In the genomic region with DNA sequence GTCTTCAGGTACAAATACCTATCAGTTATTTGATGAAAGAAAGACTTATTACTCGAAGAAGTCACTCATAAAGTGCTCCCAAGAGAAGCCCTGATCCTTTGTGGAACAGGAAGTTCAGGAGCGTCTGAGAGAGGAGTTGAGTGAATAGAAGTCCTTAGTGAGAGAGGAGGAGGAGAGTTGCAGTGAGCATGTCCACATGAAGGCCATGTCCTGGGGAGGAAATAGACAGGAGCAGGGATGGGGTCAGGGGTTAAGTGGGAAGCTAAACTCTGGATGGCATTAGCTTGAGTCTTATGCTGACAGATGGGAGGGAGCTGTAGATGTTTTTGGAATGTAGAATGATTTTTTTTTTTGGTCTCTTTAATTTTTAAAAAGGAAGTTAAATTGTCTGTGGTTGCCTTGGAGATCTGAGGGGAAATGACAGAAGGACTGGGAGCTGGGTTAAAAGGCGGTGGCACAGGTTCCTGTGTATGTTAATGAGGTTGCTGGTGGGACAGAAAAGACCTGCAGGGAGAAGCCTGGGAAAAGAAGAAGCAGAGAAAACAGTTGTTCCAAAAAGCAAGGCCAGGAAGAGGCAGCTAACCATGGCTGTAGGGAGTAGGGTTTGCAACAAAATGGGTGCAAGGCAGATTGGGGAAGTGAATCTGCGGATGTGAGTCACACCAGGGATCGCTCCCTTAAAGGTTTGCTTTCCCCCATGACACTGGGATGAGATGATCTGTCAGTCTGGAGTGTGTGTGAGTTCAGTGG, we compare ENCODE assay signal across 17 mouse cellular contexts.
DNase-seq lines count a peak whose midpoint lies in the region; ATAC-seq and TF ChIP-seq lines count a peak whose summit lies in the region.
"Had no signal": no experiment of that assay in that cellular context is flagged by ENCODE, and none has a peak within 500 bp of the region (broad histone marks: within the 10 kb centered on the region; RNA-seq: fewer than 3 reads in every experiment).

No protein-coding gene starts in this region.

- H3K79me2 ChIP-seq in liver, adult 2 months (ENCODE audit: control insufficient read depth, insufficient read depth, low read length): no peaks in the 10 kb centered on the region; the same call in 1 of the 2 replicates

- no peak for ATAC-seq in liver, embryonic 12.5 days
- peak; percentile 77 to 85 for ATAC-seq in hematopoietic stem cell, adult 5-6 weeks (replicated peaks in 1 of 2; ENCODE audit: insufficient read depth in 1 of 2, low FRiP score in 2 of 2, low TSS enrichment in 1 of 2, low read depth in 1 of 2, poor library complexity in 2 of 2, severe bottlenecking in 2 of 2)

- no peak for TF ChIP-seq POLR2A in liver, adult 2 months (IDR thresholded peaks at IDR 0.05; ENCODE audit: extremely low read depth, insufficient read depth, low read length)

- no peak overlapping the region for H3K4me2 ChIP-seq in liver, embryonic 12.5 days
- H3K4me2 ChIP-seq: hindbrain, embryonic 15.5 days; liver, embryonic 11.5 days had no signal

- no peak overlapping the region for H3K4me3 ChIP-seq in liver, adult 2 months (ENCODE audit: insufficient read depth, low read depth, low read length)
- H3K4me3 ChIP-seq in liver, embryonic 12.5 days: no peak overlapping the region
- H3K4me3 ChIP-seq: embryonic facial prominence, embryonic 10.5 days; erythroblast, embryonic 14.5 days; hindbrain, embryonic 15.5 days had no signal

- no peak for TF ChIP-seq CTCF in liver, adult 2 months (IDR thresholded peaks at IDR 0.05; ENCODE audit: low read depth, low read length)

- no peaks in the 10 kb centered on the region for H3K9me3 ChIP-seq in liver, embryonic 12.5 days (replicated peaks)
- H3K9me3 ChIP-seq: embryonic facial prominence, embryonic 10.5 days; hindbrain, embryonic 15.5 days had no signal

- no peaks in the 10 kb centered on the region for H3K27me3 ChIP-seq in liver, adult 2 months (ENCODE audit: control insufficient read depth, insufficient read depth, low read length)
- no peaks in the 10 kb centered on the region for H3K27me3 ChIP-seq in liver, embryonic 12.5 days (replicated peaks)
- H3K27me3 ChIP-seq in splenic B cell, adult 2 months (ENCODE audit: control insufficient read depth, insufficient read depth, low read length, poor library complexity, severe bottlenecking): no peaks in the 10 kb centered on the region
- H3K27me3 ChIP-seq: hindbrain, embryonic 15.5 days had no signal

- 69% methylated on average over 5 of the region's 5 CpGs for WGBS in liver, adult 2 months
- WGBS in liver, embryonic 12.5 days (ENCODE audit: insufficient replicate concordance): 29% methylated on average over 5 of the region's 5 CpGs

- H3K36me3 ChIP-seq in liver, adult 2 months (ENCODE audit: control insufficient read depth, insufficient read depth, low read length): no peaks in the 10 kb centered on the region
- H3K36me3 ChIP-seq in liver, embryonic 12.5 days: no peaks in the 10 kb centered on the region
- H3K36me3 ChIP-seq in splenic B cell, adult 2 months (ENCODE audit: control insufficient read depth, insufficient read depth, low read length, poor library complexity, severe bottlenecking): no peaks in the 10 kb centered on the region
- H3K36me3 ChIP-seq: embryonic facial prominence, embryonic 10.5 days; hindbrain, embryonic 15.5 days had no signal

- no peak overlapping the region for H3K27ac ChIP-seq in liver, adult 2 months (replicated peaks; ENCODE audit: insufficient read depth, low read depth, low read length)
- H3K27ac ChIP-seq in liver, embryonic 12.5 days: no peak overlapping the region
- H3K27ac ChIP-seq: embryonic facial prominence, embryonic 10.5 days; hindbrain, embryonic 15.5 days had no signal

- H3K9ac ChIP-seq in liver, adult 2 months (ENCODE audit: low read depth, low read length): no peak overlapping the region
- no peak overlapping the region for H3K9ac ChIP-seq in liver, embryonic 12.5 days
- H3K9ac ChIP-seq: hindbrain, embryonic 15.5 days had no signal

- DNase-seq in liver, adult 2 months (ENCODE audit: extremely low read depth, low read depth, low spot score): peak; percentile 6
- peak; percentile 26 for DNase-seq in brain, adult 2 months (ENCODE audit: low read depth, low spot score)
- DNase-seq in splenic B cell, adult 2 months (ENCODE audit: low read depth, low spot score): peak; percentile 12
- no peak for DNase-seq in gastrocnemius, adult 18-20 months (ENCODE audit: low spot score)
- no peak for DNase-seq in frontal cortex, adult 2 months (ENCODE audit: extremely low spot score in 1 of 2, low spot score in 1 of 2)
- DNase-seq: cerebellum, adult 11-12 months; gastrocnemius, postnatal 25 days; kidney, adult 18-20 months; kidney, postnatal 25 days; midbrain, embryonic 14.5 days; thymus, adult 18-20 months had no signal

- no peaks in the 10 kb centered on the region for H3K4me1 ChIP-seq in liver, adult 2 months (ENCODE audit: control insufficient read depth, insufficient read depth, low read length)
- H3K4me1 ChIP-seq in liver, embryonic 12.5 days: no peaks in the 10 kb centered on the region

Comparison
In these comparisons a context has a peak if more than half of its experiments do, and no peak if none do; other contexts are left out.
1. DNase-seq: peak in liver, adult 2 months (single experiment), brain, adult 2 months (single experiment) and splenic B cell, adult 2 months (single experiment); none in gastrocnemius, adult 18-20 months (single experiment) and frontal cortex, adult 2 months (0 of 2).